Mouse (Mus musculus): ENCODE results near the gene Sema3b.

- TF ChIP-seq CTCF (IDR thresholded peaks at IDR 0.05; ENCODE audit: low read depth) (no peak), EP300 (IDR thresholded peaks at IDR 0.05; ENCODE audit: low read depth) (no peak)
Measured at GRCm38 (mm10) chr9:107586504-107586903, 22.5 kb downstream of the Sema3b start.
